Mouse (Mus musculus): ENCODE measurements at regions not wholly inside any gene's neighbourhood (a gene's known extent, or its start where the extent isn't known, plus 50 kb on each side); places are given as distances from the start of the nearest gene placed in this dataset.

- TF ChIP-seq CTCF (IDR thresholded peaks at IDR 0.05; ENCODE audit: low read depth) = no peak
- TF ChIP-seq EP300 (IDR thresholded peaks at IDR 0.05; ENCODE audit: low read depth) = no peak
Observed at GRCm38 (mm10) chr1:128707747-128708146, 115.7 kb upstream of the Cxcr4 start.

Measured in liver, embryonic 14.5 days (tissue).